ENCODE assay signal across 16 mouse cellular contexts in the genomic region with DNA sequence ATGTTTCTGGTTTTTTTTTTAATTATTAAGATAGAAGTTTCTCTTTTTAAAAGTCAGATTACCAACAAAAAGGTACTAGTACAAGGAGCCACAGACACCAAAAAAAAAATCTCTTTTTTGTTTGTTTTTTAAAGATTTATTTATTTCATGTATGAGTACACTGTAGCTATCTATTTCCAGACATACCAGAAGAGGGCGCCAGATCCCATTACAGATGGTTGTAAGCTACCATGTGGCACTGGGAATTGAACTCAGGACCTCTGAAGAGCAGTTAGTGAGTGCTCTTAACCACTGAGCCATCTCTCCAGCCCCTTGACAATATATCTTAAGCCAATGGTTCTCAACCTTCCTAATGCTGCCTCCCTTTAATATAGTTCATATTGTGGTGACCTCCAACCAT.
"Had no signal": no experiment of that assay in that cellular context is flagged by ENCODE, and none has a peak within 500 bp of the region (broad histone marks: within the 10 kb centered on the region; RNA-seq: fewer than 3 reads in every experiment).

No protein-coding gene starts in this region.

- H3K27me3 ChIP-seq: limb, embryonic 13.5 days; liver, embryonic 12.5 days; midbrain, embryonic 12.5 days; neural tube, embryonic 13.5 days; stomach, embryonic 15.5 days had no signal

- H3K4me1 ChIP-seq: midbrain, embryonic 12.5 days; stomach, embryonic 15.5 days had no signal

- H3K27ac ChIP-seq: limb, embryonic 13.5 days; liver, embryonic 12.5 days; midbrain, embryonic 12.5 days; neural tube, embryonic 13.5 days; stomach, embryonic 15.5 days had no signal

- H3K9me3 ChIP-seq: limb, embryonic 13.5 days; neural tube, embryonic 13.5 days; stomach, embryonic 15.5 days had no signal

- ATAC-seq: inflammation-experienced regulatory T-cells, adult 6 months; liver, embryonic 12.5 days; midbrain, embryonic 16.5 days had no signal

- H3K9ac ChIP-seq: limb, embryonic 13.5 days; liver, embryonic 12.5 days; midbrain, embryonic 12.5 days; neural tube, embryonic 13.5 days; stomach, embryonic 15.5 days had no signal

- H3K4me2 ChIP-seq: limb, embryonic 13.5 days; liver, embryonic 12.5 days; midbrain, embryonic 12.5 days; neural tube, embryonic 13.5 days; stomach, embryonic 15.5 days had no signal

- H3K4me3 ChIP-seq: limb, embryonic 13.5 days; liver, embryonic 12.5 days; midbrain, embryonic 12.5 days; neural tube, embryonic 13.5 days; stomach, embryonic 15.5 days had no signal

- H3K36me3 ChIP-seq: limb, embryonic 13.5 days; midbrain, embryonic 12.5 days; neural tube, embryonic 13.5 days; stomach, embryonic 15.5 days had no signal

- DNase-seq: kidney, adult 18-20 months; kidney, postnatal 25 days; layer of hippocampus, adult 9-11 months; left cerebral cortex, postnatal 4 days; lung, adult 18-20 months; lung, postnatal 14 days; retina, postnatal 1 day; right cerebral cortex, postnatal 4 days; thymus, postnatal 4 days had no signal
